Comparison of ENCODE assay signal across 18 mouse cellular contexts in genomic region chr12:57204276-57204851, GRCm38 (mm10). TPM values are rescaled to one million over a fixed set of nuclear protein-coding genes. Genes with fewer than 3 reads are reported as not detected.
"Had no signal": no experiment of that assay in that cellular context is flagged by ENCODE, and none has a peak within 500 bp of the region (broad histone marks: within the 10 kb centered on the region; RNA-seq: fewer than 3 reads in every experiment).

No protein-coding gene starts in this region.

- H3K36me3 ChIP-seq: lung, embryonic 15.5 days; midbrain, embryonic 13.5 days; neural tube, embryonic 12.5 days; stomach, embryonic 15.5 days had no signal

- H3K9me3 ChIP-seq: lung, embryonic 15.5 days; midbrain, embryonic 13.5 days; neural tube, embryonic 12.5 days; stomach, embryonic 15.5 days had no signal

- DNase-seq: lung, adult 2 months; lung, postnatal 14 days; lung, postnatal 36 days; right cerebral cortex, postnatal 14 days; thymus, adult 18-20 months; thymus, postnatal 14 days; thymus, postnatal 36 days had no signal

- H3K27ac ChIP-seq: lung, embryonic 15.5 days; macrophage; midbrain, embryonic 13.5 days; neural tube, embryonic 12.5 days; stomach, embryonic 15.5 days had no signal

- H3K9ac ChIP-seq: lung, embryonic 15.5 days; midbrain, embryonic 13.5 days; neural tube, embryonic 12.5 days; stomach, embryonic 15.5 days had no signal

- H3K27me3 ChIP-seq: lung, embryonic 15.5 days; megakaryocyte, embryonic 14.5 days; midbrain, embryonic 13.5 days; neural tube, embryonic 12.5 days; stomach, embryonic 15.5 days had no signal

- H3K4me2 ChIP-seq: lung, embryonic 15.5 days; midbrain, embryonic 11.5 days; midbrain, embryonic 13.5 days; neural tube, embryonic 12.5 days; stomach, embryonic 15.5 days had no signal

- ATAC-seq: lung, postnatal 0 days; midbrain, embryonic 13.5 days; midbrain, embryonic 16.5 days had no signal

- H3K4me1 ChIP-seq: lung, embryonic 15.5 days; megakaryocyte, embryonic 14.5 days; midbrain, embryonic 13.5 days; neural tube, embryonic 12.5 days; stomach, embryonic 15.5 days had no signal

- H3K4me3 ChIP-seq: lung, embryonic 15.5 days; megakaryocyte, embryonic 14.5 days; midbrain, embryonic 13.5 days; myocyte; neural tube, embryonic 12.5 days; stomach, embryonic 15.5 days had no signal

RNA-seq across cellular contexts. Expression of gene Slc25a21, which starts 7.1 kb away (rescaled TPM):
- total RNA-seq: neutrophil, adult 5-6 weeks had no signal
- polyA plus RNA-seq: macrophage, myocyte had no signal
